Comparison of ENCODE assay signal across 9 mouse cellular contexts in genomic region chr2:166035725-166036124, GRCm38 (mm10). TPM values are rescaled to one million over a fixed set of nuclear protein-coding genes. Genes with fewer than 3 reads are reported as not detected.
A peak's percentile ranks its signal among the peaks of the same experiment; 100 is the strongest.
DNase-seq lines count a peak whose midpoint lies in the region; ATAC-seq and TF ChIP-seq lines count a peak whose summit lies in the region.
"Had no signal": no experiment of that assay in that cellular context is flagged by ENCODE, and none has a peak within 500 bp of the region (broad histone marks: within the 10 kb centered on the region; RNA-seq: fewer than 3 reads in every experiment).

No protein-coding gene starts in this region.

- intact Hi-C loops in left cerebral cortex, postnatal 36 days (cut with DNase I), result no loop called here

- H3K4me1 ChIP-seq in MEL (ENCODE audit: control insufficient read depth in 1 of 2, insufficient read depth in 2 of 2, low read length in 2 of 2), result peaks cover 2 to 5% of the 10 kb centered on the region in 2 experiments; a peak in 2 of 4 replicates
- peaks cover 8 to 26% of the 10 kb centered on the region in 2 experiments for H3K4me1 ChIP-seq in heart, embryonic 14.5 days (ENCODE audit: control insufficient read depth in 2 of 2, insufficient read depth in 2 of 2, low read length in 2 of 2)
- peaks cover 21% of the 10 kb centered on the region for H3K4me1 ChIP-seq in liver, postnatal 0 days (ENCODE audit: insufficient read depth)

- H3K9me3 ChIP-seq in MEL (replicated peaks; ENCODE audit: insufficient read depth, low read length), result no peaks in the 10 kb centered on the region
- no peaks in the 10 kb centered on the region for H3K9me3 ChIP-seq in heart, embryonic 14.5 days (ENCODE audit: control insufficient read depth, low read length)
- H3K9me3 ChIP-seq in liver, postnatal 0 days (ENCODE audit: low read length), result no peaks in the 10 kb centered on the region
- H3K9me3 ChIP-seq: embryonic facial prominence, embryonic 15.5 days had no signal

- TF ChIP-seq POLR2A in MEL (IDR thresholded peaks at IDR 0.05; ENCODE audit: control insufficient read depth in 1 of 2, insufficient read depth in 1 of 2, low read depth in 1 of 2, low read length in 2 of 2, poor library complexity in 1 of 2), result no peak

- H3K36me3 ChIP-seq in MEL (ENCODE audit: control insufficient read depth in 1 of 2, insufficient read depth in 2 of 2, low read length in 2 of 2), result 0 out of 4 replicates have a peak, but pooled peaks cover 0 to 2% of the 10 kb centered on the region in 2 experiments
- H3K36me3 ChIP-seq in heart, embryonic 14.5 days (ENCODE audit: control insufficient read depth, insufficient read depth, low read length), result peaks cover 6% of the 10 kb centered on the region; the same call in 1 of the 2 replicates
- peaks cover 3% of the 10 kb centered on the region; the same call in 1 of the 2 replicates for H3K36me3 ChIP-seq in liver, postnatal 0 days (replicated peaks; ENCODE audit: insufficient read depth, low read length)
- H3K36me3 ChIP-seq: embryonic facial prominence, embryonic 15.5 days had no signal

- peak; percentile 82 for TF ChIP-seq RAD21 in MEL (IDR thresholded peaks at IDR 0.05; ENCODE audit: low read depth, low read length)

- H3K4me2 ChIP-seq in heart, embryonic 14.5 days (ENCODE audit: low read length), result peak overlapping the region; percentile 43
- H3K4me2 ChIP-seq in liver, postnatal 0 days (ENCODE audit: low read depth, low read length), result peak overlapping the region; percentile 51
- H3K4me2 ChIP-seq: embryonic facial prominence, embryonic 15.5 days had no signal

- H3K9ac ChIP-seq in MEL (ENCODE audit: control insufficient read depth, low read depth, low read length, poor library complexity, severe bottlenecking), result no peak overlapping the region
- peak overlapping the region; percentile 49; the same call in 1 of the 2 replicates for H3K9ac ChIP-seq in heart, embryonic 14.5 days (ENCODE audit: low read length)
- H3K9ac ChIP-seq in liver, postnatal 0 days (replicated peaks), result no peak overlapping the region
- H3K9ac ChIP-seq: embryonic facial prominence, embryonic 15.5 days had no signal

- no peaks in the 10 kb centered on the region for H3K79me2 ChIP-seq in MEL (ENCODE audit: control insufficient read depth, insufficient read depth, low read length, poor library complexity)

- 42% methylated on average over 3 of the region's 3 CpGs for WGBS in heart, embryonic 14.5 days
- WGBS in liver, postnatal 0 days (ENCODE audit: insufficient replicate concordance), result 45% methylated on average over 3 of the region's 3 CpGs

- H3K27me3 ChIP-seq in MEL (ENCODE audit: control insufficient read depth in 1 of 2, insufficient read depth in 2 of 2, low read length in 2 of 2), result no peaks in the 10 kb centered on the region
- H3K27me3 ChIP-seq in heart, embryonic 14.5 days (ENCODE audit: control insufficient read depth, insufficient read depth, low read length), result no peaks in the 10 kb centered on the region
- no peaks in the 10 kb centered on the region for H3K27me3 ChIP-seq in liver, postnatal 0 days (ENCODE audit: insufficient read depth, low read length)
- H3K27me3 ChIP-seq: embryonic facial prominence, embryonic 15.5 days had no signal

- H3K27ac ChIP-seq in MEL (ENCODE audit: control insufficient read depth, low read depth, low read length), result no peak overlapping the region
- peak overlapping the region in 1 of 2 experiments; percentile 68; a peak in 2 of 4 replicates for H3K27ac ChIP-seq in heart, embryonic 14.5 days (replicated peaks in 1 of 2; ENCODE audit: control insufficient read depth in 1 of 2, insufficient read depth in 1 of 2, low read depth in 2 of 2, low read length in 2 of 2)
- H3K27ac ChIP-seq in liver, postnatal 0 days (ENCODE audit: low read depth), result peak overlapping the region; percentile 84
- H3K27ac ChIP-seq: embryonic facial prominence, embryonic 15.5 days had no signal

- DNase-seq in left cerebral cortex, adult 18-20 months (ENCODE audit: low spot score in 2 of 2), result peak; percentile 47 to 55
- DNase-seq in left cerebral cortex, postnatal 36 days (ENCODE audit: low spot score in 2 of 2), result no peak
- DNase-seq in MEL (ENCODE audit: low read depth, low spot score), result peak; percentile 72
- DNase-seq in cerebellum, adult 9-10 months, result peak; percentile 25
- DNase-seq in liver, postnatal 0 days, result peak; percentile 76
- DNase-seq in spleen, postnatal 4 days (ENCODE audit: low spot score in 2 of 2), result peak; percentile 55 to 75

- H3K4me3 ChIP-seq in MEL (ENCODE audit: control insufficient read depth in 1 of 2, insufficient read depth in 1 of 2, low read depth in 2 of 2, low read length in 2 of 2), result no peak overlapping the region
- no peak overlapping the region for H3K4me3 ChIP-seq in heart, embryonic 14.5 days (ENCODE audit: control insufficient read depth in 1 of 2, insufficient read depth in 1 of 2, low read depth in 1 of 2, low read length in 2 of 2)
- H3K4me3 ChIP-seq in liver, postnatal 0 days (ENCODE audit: low read depth, low read length), result no peak overlapping the region
- H3K4me3 ChIP-seq: embryonic facial prominence, embryonic 15.5 days had no signal

- no peak for ATAC-seq in heart, embryonic 14.5 days (ENCODE audit: insufficient number of reproducible peaks, insufficient read depth, low FRiP score, low read depth)
- ATAC-seq in liver, postnatal 0 days, result peak; percentile 40
- ATAC-seq in frontal cortex, adult (ENCODE audit: low TSS enrichment), result no peak

- no peak for TF ChIP-seq EP300 in MEL (IDR thresholded peaks at IDR 0.05; ENCODE audit: low read depth in 1 of 2, low read length in 2 of 2)
- TF ChIP-seq EP300 in liver, postnatal 0 days (IDR thresholded peaks at IDR 0.05; ENCODE audit: low read depth), result no peak

- TF ChIP-seq CTCF in MEL (IDR thresholded peaks at IDR 0.05 in 2 of 3, conservative IDR thresholded peaks at IDR 0.05 in 1 of 3; ENCODE audit: control insufficient read depth in 1 of 3, insufficient read depth in 1 of 3, low read depth in 2 of 3, low read length in 3 of 3, poor library complexity in 1 of 3, severe bottlenecking in 1 of 3), result peak; percentile 68 to 80 (median 73)
- peak; percentile 80 for TF ChIP-seq CTCF in liver, postnatal 0 days (IDR thresholded peaks at IDR 0.05; ENCODE audit: low read depth)

TF ChIP-seq in MEL, 35 proteins besides CTCF, POLR2A, EP300 and RAD21:
- no peak for TF ChIP-seq TAL1 (IDR thresholded peaks at IDR 0.05; ENCODE audit: low read length)
- TF ChIP-seq UBTF (IDR thresholded peaks at IDR 0.05; ENCODE audit: borderline replicate concordance, insufficient read depth, low read depth, low read length), result no peak
- peak; percentile 69 for TF ChIP-seq ZC3H11A (IDR thresholded peaks at IDR 0.05; ENCODE audit: low read depth, low read length)
- TF ChIP-seq SIN3A (IDR thresholded peaks at IDR 0.05; ENCODE audit: low read length), result no peak
- TF ChIP-seq BHLHE40 (IDR thresholded peaks at IDR 0.05; ENCODE audit: borderline replicate concordance, low read depth, low read length), result no peak
- TF ChIP-seq SMC3 (IDR thresholded peaks at IDR 0.05; ENCODE audit: low read depth, low read length), result peak; percentile 68
TF ChIP-seq in MEL: peak in this region for 2.

RNA-seq across cellular contexts. Expression of gene Ncoa3, which starts 43.3 kb away (rescaled TPM):
- 10 to 100 TPM; 35.8 to 38.7 TPM for total RNA-seq in left cerebral cortex, adult 18-20 months (2021)
- total RNA-seq in left cerebral cortex, postnatal 36 days (2021), result 10 to 100 TPM; 27.9 to 36.6 TPM
- 5.7 and 6.7 TPM in 2 replicates for total RNA-seq in MEL (2012; rRNA removed)
- 10 to 100 TPM; 10.3 to 19.8 TPM for polyA plus RNA-seq in MEL (2012; ENCODE audit: insufficient read depth in 1 of 2, insufficient read length in 2 of 2, low read depth in 1 of 2, low replicate concordance in 2 of 2, missing spikeins in 1 of 2)
- polyA plus RNA-seq in heart, embryonic 14.5 days (2014; fragmentation: Nextera tagmentation; extraction: Ambion mirVana), result 12.5 and 13.1 TPM in 2 replicates
- 3.3 and 3.9 TPM in 2 replicates for polyA plus RNA-seq in liver, postnatal 0 days (2015; fragmentation: Nextera tagmentation; extraction: Ambion mirVana)

Comparison
In these comparisons a context has a peak if more than half of its experiments do, and no peak if none do; other contexts are left out.
1. DNase-seq: peak in left cerebral cortex, adult 18-20 months (2 of 2), MEL (single experiment), cerebellum, adult 9-10 months (single experiment), liver, postnatal 0 days (single experiment) and spleen, postnatal 4 days (2 of 2); none in left cerebral cortex, postnatal 36 days (0 of 2).